Mouse (Mus musculus): Measurements from ENCODE around the gene Gm10720. TPM values are rescaled to one million over a fixed set of nuclear protein-coding genes. Genes with fewer than 3 reads are reported as not detected.
"Not testable (repeated sequence)": the region's sequence is repeated elsewhere in the genome, so short reads cannot be mapped to it uniquely, and the experiment has no call there.

The Gm10720 gene
- polyA plus RNA-seq, 1 experiment from 2014 or later = not detected

DNA sequence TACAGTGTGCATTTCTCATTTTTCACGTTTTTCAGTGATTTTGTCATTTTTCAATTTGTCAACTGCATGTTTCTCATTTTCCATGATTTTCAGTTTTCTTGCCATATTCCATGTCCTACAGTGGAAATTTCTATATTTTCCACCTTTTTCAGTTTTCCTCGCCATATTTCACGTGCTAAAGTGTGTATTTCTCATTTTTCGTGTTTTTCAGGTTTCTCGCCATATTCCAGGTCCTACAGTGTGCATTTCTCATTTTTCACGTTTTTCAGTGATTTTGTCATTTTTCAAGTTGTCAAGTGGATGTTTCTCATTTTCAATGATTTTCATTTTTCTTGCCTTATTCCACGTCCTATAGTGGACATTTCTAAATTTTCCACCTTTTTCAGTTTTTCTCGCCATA lies 21.1 kb downstream of the Gm10720 start, which contains the start of gene Gm10715:
TSS of gene Gm10715 (plus strand) at position 301 of the 400 bp plus-strand sequence.
- not testable (repeated sequence) for DNase-seq (ENCODE audit: low spot score); H3K4me1 ChIP-seq (ENCODE audit: insufficient read depth, low read depth, low read length); H3K27ac ChIP-seq (ENCODE audit: low read length); H3K4me2 ChIP-seq (replicated peaks; ENCODE audit: low read depth, low read length); H3K36me3 ChIP-seq (ENCODE audit: insufficient read depth, low read length); H3K9ac ChIP-seq (replicated peaks; ENCODE audit: low read depth); H3K9me3 ChIP-seq (ENCODE audit: low read length); H3K27me3 ChIP-seq (replicated peaks; ENCODE audit: insufficient read depth, low read length); ATAC-seq; H3K4me3 ChIP-seq (ENCODE audit: low read depth, low read length)
- WGBS = 73% methylated on average over 6 of the region's 8 CpGs

DNA sequence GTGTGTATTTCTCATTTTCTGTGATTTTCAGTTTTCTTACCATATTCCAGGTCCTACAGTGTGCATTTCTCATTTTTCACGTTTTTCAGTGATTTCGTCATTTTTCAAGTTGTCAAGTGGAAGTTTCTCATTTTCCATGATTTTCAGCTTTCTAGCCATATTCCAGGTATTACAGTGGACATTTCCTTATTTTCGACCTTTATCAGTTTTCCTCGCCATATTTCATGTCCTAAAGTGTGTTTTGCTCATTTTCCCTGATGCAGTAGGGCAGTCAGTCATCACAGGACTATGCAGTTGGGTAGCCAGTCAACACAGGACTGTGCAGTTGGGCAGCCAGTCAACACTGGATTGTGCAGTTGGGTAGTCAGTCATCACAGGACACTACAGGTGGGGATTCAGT lies 22.7 kb downstream of the Gm10720 start:
- H3K4me3 ChIP-seq (ENCODE audit: low read depth, low read length); H3K27ac ChIP-seq (ENCODE audit: low read length); H3K4me2 ChIP-seq (replicated peaks; ENCODE audit: low read depth, low read length); H3K36me3 ChIP-seq (ENCODE audit: insufficient read depth, low read length); H3K4me1 ChIP-seq (ENCODE audit: insufficient read depth, low read depth, low read length); DNase-seq (ENCODE audit: low spot score); H3K27me3 ChIP-seq (replicated peaks; ENCODE audit: insufficient read depth, low read length); ATAC-seq; H3K9ac ChIP-seq (replicated peaks; ENCODE audit: low read depth); H3K9me3 ChIP-seq (ENCODE audit: low read length): not testable (repeated sequence)
- 61% methylated on average over 4 of the region's 4 CpGs for WGBS

Small RNA genes lying within 50 kb of the gene (microRNA-seq; reads per million reads assigned to microRNA genes)
- not detected for gene Mir101c

Other genes with a start within 250 kb of the Gm10720 start
- gene Gm10722, start 14.7 kb upstream of the Gm10720 start, polyA plus RNA-seq (2015; fragmentation: Nextera tagmentation; extraction: Ambion mirVana) = not detected in 2 replicates
- 0.36 TPM in 1 of 2 replicates, not detected in the other for gene Gm11168, start 12.3 kb upstream of the Gm10720 start, polyA plus RNA-seq (2015; fragmentation: Nextera tagmentation; extraction: Ambion mirVana)
- gene Gm10721, start 2.5 kb upstream of the Gm10720 start, polyA plus RNA-seq (2015; fragmentation: Nextera tagmentation; extraction: Ambion mirVana) = 0.36 TPM in 1 of 2 replicates, not detected in the other
- 0.83 and 1.2 TPM in 2 replicates for gene Gm10719, start 1.8 kb downstream of the Gm10720 start, polyA plus RNA-seq (2015; fragmentation: Nextera tagmentation; extraction: Ambion mirVana)
- gene Gm10718, start 7.9 kb downstream of the Gm10720 start, polyA plus RNA-seq (2015; fragmentation: Nextera tagmentation; extraction: Ambion mirVana) = 1.6 and 2.9 TPM in 2 replicates
- 1.1 and 1.8 TPM in 2 replicates for gene Gm10717, start 9.8 kb downstream of the Gm10720 start, polyA plus RNA-seq (2015; fragmentation: Nextera tagmentation; extraction: Ambion mirVana)
- gene Gm17535, start 18.9 kb downstream of the Gm10720 start, polyA plus RNA-seq (2015; fragmentation: Nextera tagmentation; extraction: Ambion mirVana) = not detected in 2 replicates
- not detected in 2 replicates for gene Gm10715, start 21.2 kb downstream of the Gm10720 start, polyA plus RNA-seq (2015; fragmentation: Nextera tagmentation; extraction: Ambion mirVana)